Mouse (Mus musculus) thymus, adult 2 months (tissue): Measurements from ENCODE around the gene Grhpr. TPM values are rescaled to one million over a fixed set of nuclear protein-coding genes. Genes with fewer than 3 reads are reported as not detected.

Experiments
- DNase-seq: peaks from one replicate; pipeline ENCODE4 v3.0.0; 2021
- H3K27ac ChIP-seq: fragments of 200-500 bp; 2 replicates; pipeline ENCODE4 v1.5.1; 2012; ENCODE audit warnings: low read length, control low read depth; ENCODE audit not compliant: control insufficient read depth, insufficient read depth
- H3K27me3 ChIP-seq: fragments of 200-500 bp; 2 replicates; pipeline ENCODE4 v1.6.1; 2012; ENCODE audit warnings: mild to moderate bottlenecking, low read length, moderate library complexity, mixed read lengths; ENCODE audit not compliant: control insufficient read depth, insufficient read depth
- H3K36me3 ChIP-seq: fragments of 200-500 bp; 2 replicates; pipeline ENCODE4 v1.6.1; 2012; ENCODE audit warnings: mild to moderate bottlenecking, low read length, moderate library complexity; ENCODE audit not compliant: control insufficient read depth, insufficient read depth
- H3K4me1 ChIP-seq: fragments of 200-500 bp; replicated peaks from 2 replicates; pipeline ENCODE4 v1.6.1; 2012; ENCODE audit warnings: low read length; ENCODE audit not compliant: control insufficient read depth, insufficient read depth
- H3K4me3 ChIP-seq: fragments of 200-500 bp; 2 replicates; pipeline ENCODE4 v1.5.1; 2012; ENCODE audit warnings: mild to moderate bottlenecking, low read length, control low read depth, moderate library complexity; ENCODE audit not compliant: control insufficient read depth, insufficient read depth
- CTCF ChIP-seq: fragments of 200-500 bp; IDR thresholded peaks from 2 replicates; pipeline ENCODE4 v1.5.1; 2012; ENCODE audit warnings: mild to moderate bottlenecking, control low read depth, low read length, moderate library complexity, borderline replicate concordance; ENCODE audit not compliant: control insufficient read depth, poor library complexity, insufficient read depth; ENCODE audit errors: extremely low read depth
- POLR2A ChIP-seq: fragments of 200-500 bp; IDR thresholded peaks from 2 replicates; pipeline ENCODE4 v1.6.1; 2012; ENCODE audit warnings: mild to moderate bottlenecking, low read length, control low read depth, moderate library complexity; ENCODE audit not compliant: control insufficient read depth, poor library complexity, insufficient read depth; ENCODE audit errors: extremely low read depth
- WGBS: fragments of 180-500 bp; shearing (Covaris S2); methylation state at CpG from one replicate; pipeline ENCODE4 v1.1.7; 2018; 5-methylcytosine and 5-hydroxymethylcytosine counted together
- polyA plus RNA-seq: library from polyadenylated mRNA; depleted of rRNA; stranded (reverse); fragments of >200 nt; gene quantifications from 2 replicates; pipeline ENCODE4 v1.2.3, GENCODE M21; 2012

Grhpr gene
- polyA plus RNA-seq, 1 experiment = 33.3 TPM

DNA sequence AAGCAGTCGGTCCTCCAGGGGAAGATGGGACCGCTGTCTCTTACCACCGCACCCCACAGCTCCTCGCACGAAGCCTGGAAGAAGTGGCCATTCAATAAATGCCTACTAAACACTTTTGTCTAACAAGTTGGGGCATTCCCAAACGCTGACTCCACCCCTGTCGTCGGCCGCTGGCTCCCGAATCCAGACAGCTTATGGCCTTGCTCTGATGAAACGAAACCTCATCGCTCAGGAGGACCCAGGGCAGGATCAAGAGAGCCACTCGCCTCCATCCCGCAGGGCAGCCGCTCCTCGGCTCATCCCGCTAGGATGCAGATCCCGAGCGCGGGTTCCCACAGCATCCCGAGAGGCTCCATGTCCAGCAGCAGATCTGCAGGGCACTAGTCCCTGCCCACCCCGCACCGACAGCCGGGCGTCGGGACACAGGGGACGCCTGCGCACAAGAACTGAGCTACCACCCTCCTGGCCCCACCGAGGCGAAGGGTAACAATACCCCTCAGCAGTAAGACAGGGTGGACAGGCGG lies 30.4 kb downstream of the Grhpr start:
- Histone ChIP-seq H3K27ac (peak overlapping the region; percentile 5), H3K27me3 (no peaks in the 10 kb centered on the region), H3K4me3 (peak overlapping the region; percentile 57), H3K4me1 (peaks cover 5% of the 10 kb centered on the region), H3K36me3 (no peaks in the 10 kb centered on the region)
- TF ChIP-seq CTCF = no peak
- no peak for TF ChIP-seq POLR2A
- WGBS = under 1% methylated on average over 31 of the region's 31 CpGs
- no peak for DNase-seq

DNA sequence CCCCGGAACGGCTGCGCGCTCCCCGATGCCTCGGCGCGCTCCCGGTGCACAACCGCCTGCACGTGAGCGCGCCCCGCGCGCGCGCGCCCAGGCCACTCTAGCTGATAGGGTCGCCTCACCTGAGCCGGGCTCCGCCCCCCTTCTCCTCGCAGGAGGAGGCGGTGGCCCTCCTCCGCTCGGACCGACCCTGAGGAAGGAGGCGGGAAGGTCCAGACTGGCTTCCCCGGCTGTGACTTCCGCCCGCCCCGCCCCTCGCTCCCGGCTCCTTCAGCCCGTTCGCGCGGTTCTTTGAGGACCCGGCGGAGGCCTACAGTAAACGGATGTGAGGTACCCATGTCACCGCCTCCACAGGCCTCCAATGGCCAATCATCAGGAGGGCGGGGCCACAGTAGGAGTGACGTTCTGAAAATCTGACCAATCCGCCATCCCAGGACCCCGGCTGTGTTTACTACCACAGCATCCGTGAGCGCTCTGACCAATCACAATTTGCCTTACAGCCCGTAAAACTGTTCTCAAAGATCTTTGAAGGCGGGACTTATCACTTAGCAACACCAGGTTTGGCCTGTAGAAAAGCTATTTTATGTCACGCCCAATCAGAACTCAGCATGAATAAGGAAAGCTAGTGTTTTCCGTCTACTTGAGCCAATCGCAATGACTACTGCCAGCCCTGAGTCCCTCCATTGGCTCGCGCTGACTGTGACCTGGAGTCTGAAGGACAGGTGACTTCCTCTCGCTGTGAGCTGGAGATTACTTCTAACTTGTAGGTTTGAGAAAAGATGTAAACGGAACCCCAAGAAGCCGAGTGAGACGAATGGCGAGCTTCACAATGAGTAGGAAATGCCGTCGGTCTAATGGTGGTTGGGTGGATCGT lies 31.1 kb downstream of the Grhpr start, which contains the start of gene Zbtb5:
Zbtb5 (minus strand) TSS at position 308 of the 871 bp plus-strand sequence.
- peak; percentile 99 for DNase-seq
- WGBS = under 1% methylated on average over 63 of the region's 63 CpGs
- Histone ChIP-seq H3K36me3 (no peaks in the 10 kb centered on the region), H3K4me1 (peaks cover 5% of the 10 kb centered on the region), H3K4me3 (peak within 1 kb of the TSS; percentile 69), H3K27ac (peak within 1 kb of the TSS; percentile 81), H3K27me3 (no peaks in the 10 kb centered on the region)
- TF ChIP-seq CTCF (no peak), POLR2A (peak; percentile 25; the same call in 1 of the 2 replicates)

GRCm38 (mm10) chr4:45013031-45013431 lies 31.8 kb downstream of the Grhpr start:
- H3K4me3 ChIP-seq = peak overlapping the region; percentile 69
- peaks cover 5% of the 10 kb centered on the region for H3K4me1 ChIP-seq
- no peak for DNase-seq
- TF ChIP-seq CTCF (no peak), POLR2A (no peak; the same call in 1 of the 2 replicates)
- peak overlapping the region; percentile 81 for H3K27ac ChIP-seq
- H3K36me3 ChIP-seq = no peaks in the 10 kb centered on the region
- no peaks in the 10 kb centered on the region for H3K27me3 ChIP-seq
- WGBS = under 1% methylated on average over 13 of the region's 13 CpGs

DNA sequence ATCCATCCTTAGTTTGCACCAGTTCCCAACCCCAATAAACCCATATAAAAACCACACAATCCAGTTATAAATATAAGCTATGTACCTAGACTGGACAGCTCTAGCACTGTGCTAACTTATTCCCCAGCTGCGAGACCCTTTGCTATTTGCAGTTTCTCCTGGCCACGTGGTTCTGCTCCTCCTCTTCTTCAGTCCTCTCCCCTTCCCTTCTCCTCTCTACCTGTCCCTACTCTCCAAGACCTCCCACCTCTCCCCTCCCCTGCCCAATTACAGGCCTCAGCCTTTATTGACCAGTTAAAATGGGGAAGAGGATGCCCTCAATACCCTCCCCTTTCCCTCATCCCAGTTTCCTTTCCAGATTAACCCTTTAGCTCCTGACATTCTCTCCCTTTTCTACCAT lies 32.3 kb downstream of the Grhpr start:
- 2% methylated on average over 2 of the region's 2 CpGs for WGBS
- Histone ChIP-seq H3K4me1 (peaks cover 5% of the 10 kb centered on the region), H3K36me3 (no peaks in the 10 kb centered on the region), H3K27ac (peak overlapping the region; percentile 81; the same call in 1 of the 2 replicates), H3K27me3 (no peaks in the 10 kb centered on the region), H3K4me3 (no peak overlapping the region)
- no peak for DNase-seq
- TF ChIP-seq POLR2A = no peak
- no peak for TF ChIP-seq CTCF

DNA sequence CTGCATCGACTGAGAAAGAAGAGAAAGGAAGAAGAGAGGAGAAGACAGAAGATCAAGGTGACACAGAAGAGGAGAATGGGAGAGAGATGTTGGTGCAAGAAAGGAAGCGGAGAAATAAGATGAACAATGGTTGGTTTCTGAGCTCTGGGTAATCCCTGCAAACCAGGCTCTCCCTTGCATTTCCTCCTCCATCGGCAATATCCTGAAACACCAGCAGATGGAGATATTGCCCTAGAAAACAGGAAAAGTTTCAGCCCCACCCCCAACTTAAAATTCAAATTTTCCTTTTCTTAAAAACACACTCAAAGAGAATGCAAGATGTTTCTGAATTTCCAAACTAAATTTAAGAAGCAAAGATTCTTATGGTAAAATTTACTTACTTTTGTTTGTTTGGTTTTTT lies 34.4 kb downstream of the Grhpr start:
- no peak overlapping the region for H3K27ac ChIP-seq
- no peak for TF ChIP-seq CTCF
- no peak for TF ChIP-seq POLR2A
- H3K4me3 ChIP-seq = no peak overlapping the region
- H3K27me3 ChIP-seq = no peaks in the 10 kb centered on the region
- DNase-seq = peak; percentile 64
- H3K4me1 ChIP-seq = peaks cover 16% of the 10 kb centered on the region
- 18% methylated on average over 3 of the region's 3 CpGs for WGBS
- no peaks in the 10 kb centered on the region for H3K36me3 ChIP-seq

DNA sequence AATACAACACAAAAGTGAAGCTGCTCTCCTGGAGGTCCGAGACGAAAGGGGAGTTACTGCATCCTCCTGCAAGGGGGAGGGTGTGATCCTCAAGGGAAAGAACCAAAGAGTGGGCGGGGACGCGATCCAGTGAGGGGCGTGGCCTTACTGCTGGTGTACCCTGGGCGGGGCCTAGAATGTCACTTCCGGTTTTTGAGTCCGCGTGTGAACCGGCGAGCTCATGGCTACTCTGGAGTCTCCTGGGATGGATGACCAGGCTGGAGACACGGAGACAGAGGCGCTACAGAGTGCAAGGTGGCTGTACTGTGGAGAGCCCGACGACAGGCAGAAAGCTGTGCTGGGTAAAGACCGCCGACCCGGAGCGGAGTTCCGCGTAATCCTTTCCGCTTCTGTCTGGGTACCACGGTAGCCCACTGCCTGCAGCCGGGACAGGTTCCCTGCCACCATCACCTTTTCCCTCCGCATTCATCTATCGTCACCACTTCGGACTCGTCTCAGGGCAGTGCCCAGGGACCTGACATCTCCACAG lies 37.3 kb downstream of the Grhpr start, which contains the start of gene Polr1e:
Polr1e (plus strand) TSS at position 132 of the 529 bp plus-strand sequence.
- Histone ChIP-seq H3K36me3 (no peaks in the 10 kb centered on the region), H3K27me3 (no peaks in the 10 kb centered on the region), H3K27ac (no peak within 1 kb of the TSS), H3K4me3 (peak within 1 kb of the TSS; percentile 63), H3K4me1 (peaks cover 12% of the 10 kb centered on the region)
- TF ChIP-seq CTCF (no peak), POLR2A (no peak)
- under 1% methylated on average over 29 of the region's 29 CpGs for WGBS
- peak; percentile 96 for DNase-seq
